Mouse (Mus musculus): ENCODE measurements around the gene Dgkg.

The Dgkg gene

DNA sequence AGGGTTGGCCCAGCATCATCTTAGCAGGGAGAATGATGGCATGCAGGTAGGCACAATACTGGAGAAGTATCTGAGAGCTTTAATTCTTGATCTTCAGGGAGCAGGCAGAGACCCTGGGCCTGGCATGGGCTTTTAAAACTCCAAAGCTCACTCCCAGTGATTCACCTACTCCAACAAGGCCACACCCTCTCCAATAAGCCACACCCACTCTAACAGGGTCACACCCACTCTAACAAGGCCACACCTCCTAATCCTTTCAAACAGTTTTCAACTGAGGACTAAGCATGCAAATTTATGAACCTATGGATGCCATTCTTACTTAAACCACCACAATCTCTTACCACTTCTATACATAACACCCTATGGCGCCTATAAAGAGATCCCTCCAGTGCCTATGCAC lies 11.8 kb downstream of the Dgkg start:
- no peak for DNase-seq (ENCODE audit: low spot score)

DNA sequence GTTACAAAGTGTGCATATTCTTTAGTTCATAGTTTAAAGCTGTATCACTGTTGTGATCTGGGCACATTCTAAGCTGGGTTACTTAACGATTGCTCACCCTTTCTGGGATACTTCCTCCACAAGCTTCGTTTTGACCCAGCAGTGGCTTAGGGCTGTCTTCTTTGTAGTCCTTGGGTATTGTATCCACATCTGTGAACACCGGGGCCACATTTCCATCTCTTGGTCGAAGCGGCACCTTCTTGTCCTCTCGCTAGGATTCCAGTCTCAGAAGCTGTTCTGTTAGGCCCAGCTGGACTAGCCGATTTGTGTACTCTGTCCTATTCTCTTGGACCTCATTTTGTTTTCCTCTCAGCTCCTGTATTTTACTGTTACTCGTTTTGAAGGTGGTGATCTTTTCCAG lies 13.6 kb downstream of the Dgkg start:
- no peak for DNase-seq (ENCODE audit: low spot score)

GRCm38 (mm10) chr16:22642953-22643352 lies 14.1 kb downstream of the Dgkg start:
- no peak for DNase-seq (ENCODE audit: low spot score)

DNA sequence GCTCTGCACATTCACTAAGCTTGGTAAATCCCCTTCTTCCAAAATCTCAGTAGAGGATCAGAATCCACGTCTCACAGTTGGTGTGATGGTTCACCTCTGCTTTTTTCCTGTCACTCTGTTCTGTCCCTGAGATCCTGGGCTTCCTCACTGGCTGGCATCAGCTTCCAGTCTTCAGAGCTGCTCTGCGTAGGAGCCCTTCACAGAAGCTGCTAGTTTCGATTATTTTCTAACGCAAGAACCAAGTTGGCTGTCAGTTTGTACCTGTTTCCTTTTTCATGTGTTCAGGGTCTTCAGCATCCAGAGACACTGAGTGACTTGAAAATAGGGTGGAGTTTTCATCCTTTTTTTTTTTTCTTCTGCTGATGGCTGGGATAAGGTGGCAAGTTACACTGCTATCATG lies 15.0 kb downstream of the Dgkg start:
- no peak for DNase-seq (ENCODE audit: low spot score)

GRCm38 (mm10) chr16:22641588-22641987 lies 15.4 kb downstream of the Dgkg start:
- DNase-seq (ENCODE audit: low spot score) = no peak

- DNase-seq (ENCODE audit: low spot score) = no peak
Observed at GRCm38 (mm10) chr16:22637311-22637710, 19.7 kb downstream of the Dgkg start.

GRCm38 (mm10) chr16:22635706-22636105 lies 21.3 kb downstream of the Dgkg start:
- DNase-seq (ENCODE audit: low spot score) = peak; percentile 44

DNA sequence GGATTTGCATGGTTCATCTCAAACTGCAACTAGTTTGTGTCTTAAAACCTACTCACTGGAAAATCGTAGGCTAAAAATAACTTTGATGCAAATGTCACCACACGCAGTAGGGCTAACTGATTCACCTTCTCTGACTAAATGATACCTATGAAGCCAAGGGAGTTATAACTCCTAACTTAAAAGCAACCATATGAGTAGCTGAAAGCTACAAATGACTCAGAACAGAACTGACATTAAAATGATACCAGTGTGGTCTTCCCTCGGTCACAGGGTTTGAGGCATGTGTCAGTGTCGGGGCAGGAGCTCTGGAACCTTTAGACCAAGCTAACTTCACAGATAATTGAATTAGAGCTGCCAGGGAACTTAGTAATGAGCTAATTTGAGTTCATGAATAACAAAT lies 24.0 kb downstream of the Dgkg start:
- DNase-seq (ENCODE audit: low spot score) = no peak

GRCm38 (mm10) chr16:22630351-22630750 lies 26.7 kb downstream of the Dgkg start:
- no peak for DNase-seq (ENCODE audit: low spot score)

DNA sequence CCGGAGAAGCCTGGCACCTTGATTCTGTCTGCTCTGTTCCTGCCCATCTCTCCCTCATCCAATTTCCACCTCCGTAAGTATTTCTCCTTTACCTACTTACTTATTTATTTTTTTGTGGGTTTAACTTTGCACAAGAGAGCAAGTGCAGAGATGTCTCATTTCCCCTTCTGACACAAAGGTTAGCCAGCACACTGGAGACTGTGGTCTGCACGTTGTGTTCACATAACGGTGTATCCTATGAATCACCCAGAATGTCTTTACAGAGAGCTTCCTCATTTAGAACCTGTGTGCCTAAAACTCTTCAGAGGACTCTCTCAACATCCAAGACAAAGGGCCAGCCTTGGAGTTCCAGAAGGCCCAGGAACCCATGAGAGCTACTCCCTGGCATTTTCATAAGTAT lies 27.1 kb downstream of the Dgkg start:
- DNase-seq (ENCODE audit: low spot score) = no peak

DNA sequence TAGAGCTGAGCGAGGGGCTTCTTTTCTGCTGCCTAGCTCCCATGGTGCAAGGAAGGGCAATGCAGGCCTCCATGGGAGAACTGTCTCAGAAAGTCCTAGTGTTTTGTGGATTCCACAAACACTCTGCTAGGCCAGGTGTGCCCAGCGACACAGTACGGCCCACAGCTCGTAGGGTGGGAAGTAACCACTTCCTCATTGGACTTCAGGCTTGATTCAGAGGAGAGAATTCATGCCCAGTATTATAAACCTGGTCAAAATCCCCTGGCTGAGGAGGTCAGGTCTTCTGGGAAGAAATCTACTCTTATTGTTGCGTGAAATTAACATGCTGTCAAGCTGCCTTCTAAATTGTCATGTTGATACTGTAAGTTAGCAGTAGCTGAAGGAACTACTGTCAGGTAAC lies 31.0 kb downstream of the Dgkg start:
- no peak for DNase-seq (ENCODE audit: low spot score)

GRCm38 (mm10) chr16:22625412-22625811 lies 31.6 kb downstream of the Dgkg start:
- no peak for DNase-seq (ENCODE audit: low spot score)

DNA sequence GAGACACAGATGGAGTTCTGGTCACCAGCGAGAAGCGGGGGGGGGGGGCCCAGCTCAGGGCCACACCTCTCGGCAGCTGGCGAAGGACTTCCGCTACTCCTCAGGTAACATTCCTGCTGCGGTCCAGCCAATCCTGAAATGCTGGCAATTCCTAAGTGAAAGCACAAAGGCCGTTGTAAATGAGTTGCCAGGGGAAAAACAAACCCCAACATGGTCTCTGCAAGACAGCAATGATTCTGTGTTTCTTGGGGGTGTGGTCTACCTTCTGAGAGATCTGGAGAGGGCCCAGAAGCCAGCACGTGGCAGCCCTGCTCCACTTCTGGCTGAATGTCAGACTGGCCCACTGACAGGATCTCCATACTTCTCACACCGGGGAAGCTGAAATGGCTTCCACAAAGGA lies 34.7 kb downstream of the Dgkg start:
- no peak for DNase-seq (ENCODE audit: low spot score)

DNA sequence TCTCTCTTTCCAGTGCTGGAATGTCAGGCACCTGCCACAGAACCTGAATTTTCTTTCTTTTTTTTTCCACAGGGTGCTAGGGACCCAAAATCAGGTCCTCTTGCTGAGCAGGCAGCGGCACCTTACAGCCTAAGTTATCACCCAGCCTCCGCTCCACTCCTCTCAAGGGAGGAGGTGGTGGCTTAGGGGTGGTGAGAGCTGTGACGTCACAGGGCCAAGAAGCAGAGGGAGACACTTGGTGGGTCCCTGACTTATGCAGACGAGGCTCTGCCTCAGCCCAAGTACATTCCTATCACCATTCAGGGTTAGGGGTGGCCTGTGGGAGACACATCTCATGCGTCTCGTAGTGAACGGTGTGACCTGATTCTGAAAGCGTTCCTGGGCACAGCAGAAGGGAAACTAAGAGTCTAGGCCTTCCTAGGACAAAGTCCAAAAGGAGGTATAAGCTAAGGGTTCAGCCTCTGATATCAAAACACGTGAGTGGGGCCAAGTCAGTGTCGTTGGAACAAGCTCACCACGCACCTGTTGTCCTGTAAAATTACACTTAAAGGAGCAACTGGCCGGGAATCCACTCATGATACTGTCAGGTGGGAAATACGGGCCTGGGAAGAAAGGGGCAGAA lies 35.6 kb downstream of the Dgkg start:
- no peak for DNase-seq (ENCODE audit: low spot score)

GRCm38 (mm10) chr16:22618424-22619056 lies 38.5 kb downstream of the Dgkg start:
- DNase-seq (ENCODE audit: low spot score) = no peak

- no peak for DNase-seq (ENCODE audit: low spot score)
Observed at GRCm38 (mm10) chr16:22615805-22616204, 41.2 kb downstream of the Dgkg start.

DNA sequence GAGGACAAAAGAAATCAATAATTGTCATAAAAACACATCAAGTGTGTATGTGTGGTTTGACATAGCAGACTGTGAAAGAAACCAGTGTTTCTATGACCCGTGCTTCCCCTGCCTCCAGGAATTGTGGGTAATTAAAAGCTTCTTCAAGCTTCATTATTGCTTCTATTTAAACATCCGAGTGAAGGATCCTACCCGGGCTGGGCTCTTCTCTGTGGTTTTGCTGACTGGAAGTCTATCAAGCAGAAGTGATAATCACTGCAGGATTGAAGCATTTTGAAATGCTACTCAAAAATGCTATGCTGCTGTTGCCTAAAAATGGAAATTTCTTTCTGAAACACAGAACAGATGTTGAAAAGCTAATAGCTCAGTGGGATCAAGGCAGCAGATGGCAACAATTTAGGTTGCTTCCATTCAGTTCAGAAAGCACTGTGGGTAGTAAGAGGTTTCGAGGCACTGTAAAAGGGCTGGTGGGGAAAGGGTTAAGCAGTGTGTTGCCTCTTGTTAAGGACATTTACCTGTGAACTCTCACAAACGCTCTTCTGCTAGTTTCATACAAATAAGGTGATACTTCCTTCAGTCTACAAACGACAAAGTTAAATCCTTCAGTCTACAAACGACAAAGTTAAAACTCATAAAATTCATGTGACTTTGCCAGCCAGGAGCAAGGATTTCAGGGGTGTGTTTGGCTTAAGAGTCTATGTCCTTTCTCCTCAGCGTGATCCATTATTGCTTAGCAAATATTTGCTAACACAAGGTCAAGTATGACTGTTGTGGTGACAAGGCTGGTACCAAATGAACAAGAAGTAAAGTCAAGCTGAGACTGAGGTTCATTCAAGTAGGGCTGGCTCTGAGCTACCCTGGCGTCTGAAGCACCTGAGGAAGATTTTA lies 43.6 kb downstream of the Dgkg start:
- no peak for DNase-seq (ENCODE audit: low spot score)

GRCm38 (mm10) chr16:22608046-22608445 lies 49.0 kb downstream of the Dgkg start:
- no peak for DNase-seq (ENCODE audit: low spot score)

DNA sequence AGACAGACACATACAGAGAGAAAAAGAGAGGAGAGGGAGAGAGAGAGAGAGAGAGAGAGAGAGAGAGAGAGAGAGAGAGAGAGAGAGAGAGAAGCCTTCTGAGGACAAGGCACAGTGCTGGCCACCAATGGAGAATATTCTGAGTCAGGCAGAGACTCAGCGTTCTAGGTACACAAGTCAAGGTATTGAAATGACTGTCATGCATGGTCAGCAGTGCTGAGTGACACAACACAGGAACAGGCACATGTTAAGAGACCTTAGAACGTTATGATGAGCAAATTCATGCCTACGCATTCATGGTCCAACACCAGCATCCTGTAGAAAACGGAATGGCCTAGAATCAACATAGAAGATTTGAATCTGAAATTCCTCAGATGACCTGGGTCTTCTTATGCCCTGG lies 50.0 kb downstream of the Dgkg start:
- DNase-seq (ENCODE audit: low spot score) = no peak

GRCm38 (mm10) chr16:22602399-22602798 lies 54.6 kb downstream of the Dgkg start:
- no peak for DNase-seq (ENCODE audit: low spot score)

DNA sequence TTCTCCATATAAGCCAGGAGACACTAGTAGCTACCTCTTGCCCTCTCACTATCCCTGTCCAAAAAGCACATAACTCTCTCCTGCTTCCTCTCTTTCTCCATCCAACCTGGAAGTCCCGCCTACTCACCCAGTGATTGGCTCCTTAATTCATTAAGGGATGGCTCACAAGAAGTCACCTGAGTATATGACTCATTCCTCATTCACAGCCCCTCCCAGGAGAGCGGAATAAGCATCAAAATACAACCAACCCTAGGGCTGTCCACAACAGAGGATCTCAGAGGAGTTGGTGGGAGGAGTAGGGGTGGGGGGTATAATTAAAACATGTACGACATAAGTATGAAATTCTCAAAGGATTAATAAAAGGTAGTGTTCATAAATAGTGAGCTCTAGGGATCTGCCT lies 55.3 kb downstream of the Dgkg start:
- no peak for DNase-seq (ENCODE audit: low spot score)

- no peak for DNase-seq (ENCODE audit: low spot score)
Observed at GRCm38 (mm10) chr16:22600108-22600699, 56.8 kb downstream of the Dgkg start.

DNA sequence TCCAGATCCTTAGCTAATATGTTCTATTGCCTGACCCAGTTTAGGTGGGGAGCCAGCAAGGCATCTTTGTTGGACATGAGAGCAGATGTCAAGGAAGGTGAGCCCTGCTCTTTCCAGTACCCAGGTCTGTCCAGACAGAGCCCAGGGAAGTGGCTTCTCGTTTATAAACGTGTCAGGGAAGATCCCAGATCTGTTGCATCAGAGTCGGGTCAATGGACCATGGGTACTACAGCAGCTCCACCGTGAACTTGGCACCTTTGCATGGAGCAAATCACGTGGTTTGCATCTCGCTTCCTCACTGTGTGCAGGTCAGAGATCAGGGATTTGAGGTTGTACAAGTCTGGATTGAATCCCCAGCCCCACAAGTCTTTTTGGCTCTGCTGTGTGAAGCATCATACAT lies 58.3 kb downstream of the Dgkg start:
- DNase-seq (ENCODE audit: low spot score) = no peak

Data from embryo, embryonic 10 days (tissue).